Mouse (Mus musculus) stomach, postnatal 0 days (tissue): ENCODE measurements at regions not wholly inside any gene's neighbourhood (a gene's known extent, or its start where the extent isn't known, plus 50 kb on each side); places are given as distances from the start of the nearest gene placed in this dataset.

ENCODE experiments used
- ATAC-seq: fragments of 200-750 bp; cut with Nextera tagmentation; 2 replicates; pipeline ENCODE4 v1.8.0; 2017; ENCODE audit not compliant: low FRiP score, low TSS enrichment
- DNase-seq: peaks from one replicate; pipeline ENCODE4 v3.0.0-alpha.2; 2016; ENCODE audit warnings: low spot score
- H3K27ac ChIP-seq: fragments of 300-500 bp; sonication (generic); replicated peaks from 2 replicates; pipeline ENCODE4 v1.5.1; 2014; ENCODE audit warnings: mild to moderate bottlenecking, control low read depth
- H3K27me3 ChIP-seq: fragments of 300-500 bp; sonication (generic); 2 replicates; pipeline ENCODE4 v1.6.1; 2014; ENCODE audit warnings: low read length; ENCODE audit not compliant: control insufficient read depth, insufficient read depth
- H3K36me3 ChIP-seq: fragments of 300-500 bp; sonication (generic); 2 replicates; pipeline ENCODE4 v1.6.1; 2014; ENCODE audit warnings: low read length, mixed read lengths; ENCODE audit not compliant: control insufficient read depth, insufficient read depth
- H3K4me1 ChIP-seq: fragments of 300-500 bp; sonication (generic); replicated peaks from 2 replicates; pipeline ENCODE4 v1.6.1; 2014; ENCODE audit warnings: antibody characterized with exemption; ENCODE audit not compliant: control insufficient read depth, insufficient read depth
- H3K4me2 ChIP-seq: fragments of 300-500 bp; sonication (generic); replicated peaks from 2 replicates; pipeline ENCODE4 v1.6.1; 2014; ENCODE audit warnings: low read depth, mild to moderate bottlenecking, control low read depth, moderate library complexity
- H3K4me3 ChIP-seq: fragments of 300-500 bp; sonication (generic); 2 replicates; pipeline ENCODE4 v1.5.1; 2014; ENCODE audit warnings: low read depth, low read length, control low read depth
- H3K9ac ChIP-seq: fragments of 300-500 bp; sonication (generic); 2 replicates; pipeline ENCODE4 v1.6.1; 2014; ENCODE audit warnings: mild to moderate bottlenecking, low read length, control low read depth, mixed read lengths
- H3K9me3 ChIP-seq: fragments of 300-500 bp; sonication (generic); 2 replicates; pipeline ENCODE4 v1.6.1; 2016; ENCODE audit warnings: low read length; ENCODE audit not compliant: control insufficient read depth
- CTCF ChIP-seq: IDR thresholded peaks from 2 replicates; pipeline ENCODE4 v1.5.1; 2016; ENCODE audit warnings: antibody characterized with exemption, low read depth, mild to moderate bottlenecking, moderate library complexity
- EP300 ChIP-seq: optimal IDR thresholded peaks from 2 replicates; pipeline ENCODE3; 2016; ENCODE audit warnings: antibody characterized with exemption
- WGBS: fragments of 180-500 bp; shearing (Covaris S2); extraction: QIAGEN DNeasy Blood & Tissue Kit; methylation state at CpG from one replicate; pipeline ENCODE4 v1.1.7; 2014; 5-methylcytosine and 5-hydroxymethylcytosine counted together

DNA sequence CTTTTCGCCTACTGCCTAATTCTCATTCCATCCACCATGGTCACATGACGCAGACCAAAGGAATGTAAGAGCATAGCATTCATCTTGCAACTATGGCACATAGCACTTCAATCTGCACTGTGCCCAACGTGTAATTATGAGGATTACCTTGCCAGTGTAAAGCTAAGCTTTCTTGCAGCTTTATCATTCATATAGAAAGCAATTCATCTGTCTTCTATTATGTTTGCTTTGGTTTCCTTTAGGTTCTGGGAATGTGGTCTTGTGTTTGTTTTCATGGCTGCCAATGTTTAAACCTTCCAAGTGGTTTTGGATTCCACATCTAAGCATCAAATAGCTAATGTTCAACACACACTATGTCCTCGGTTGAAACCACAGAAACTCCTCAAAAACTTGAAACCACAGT lies 307.2 kb downstream of the Olfr1505 start:
- Histone ChIP-seq H3K9me3 (no peaks in the 10 kb centered on the region), H3K4me1 (no peaks in the 10 kb centered on the region), H3K9ac (no peak overlapping the region), H3K27ac (no peak overlapping the region), H3K27me3 (no peaks in the 10 kb centered on the region), H3K36me3 (no peaks in the 10 kb centered on the region), H3K4me2 (no peak overlapping the region), H3K4me3 (no peak overlapping the region)
- no peak for DNase-seq
- ATAC-seq: no peak
- 45% methylated on average over 4 of the region's 4 CpGs for WGBS
- TF ChIP-seq CTCF: no peak
- TF ChIP-seq EP300: no peak

DNA sequence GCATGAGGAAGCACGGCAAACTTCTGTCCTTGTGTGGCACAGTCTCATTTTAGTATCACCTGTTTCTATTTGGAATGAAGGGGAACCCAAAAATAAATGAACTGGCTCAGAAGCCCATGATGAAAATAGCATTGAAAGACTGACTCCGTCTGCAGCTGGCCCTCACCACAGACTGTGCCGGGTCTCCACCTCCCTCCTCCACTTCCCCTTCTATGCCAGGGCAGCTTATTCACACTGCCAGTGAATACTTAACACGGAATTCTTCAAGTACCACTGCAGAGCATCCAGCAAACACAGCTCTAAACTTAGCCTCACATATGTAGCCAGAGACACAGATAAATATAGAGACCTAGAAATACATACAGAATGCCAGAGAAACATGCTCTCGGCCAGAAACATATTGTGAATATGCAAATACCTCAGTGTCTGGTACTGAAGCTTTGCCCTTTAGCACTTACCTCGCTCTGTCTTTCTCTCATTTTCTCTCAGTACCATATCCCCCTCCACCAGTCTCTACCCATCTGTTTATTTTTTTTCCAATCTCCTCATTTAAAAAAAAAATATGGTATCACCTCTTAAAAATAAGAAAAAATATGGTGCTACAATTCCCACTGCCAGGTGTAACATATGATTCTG lies 311.8 kb downstream of the Olfr1505 start:
- WGBS: 67% methylated on average over 6 of the region's 6 CpGs
- no peak overlapping the region for H3K27ac ChIP-seq
- no peak overlapping the region for H3K9ac ChIP-seq
- DNase-seq (no peak), ATAC-seq (no peak)
- no peaks in the 10 kb centered on the region for H3K27me3 ChIP-seq
- H3K36me3 ChIP-seq: no peaks in the 10 kb centered on the region
- no peak overlapping the region for H3K4me2 ChIP-seq
- TF ChIP-seq EP300: no peak
- TF ChIP-seq CTCF: no peak
- H3K4me3 ChIP-seq: no peak overlapping the region
- H3K4me1 ChIP-seq: no peaks in the 10 kb centered on the region
- H3K9me3 ChIP-seq: no peaks in the 10 kb centered on the region

DNA sequence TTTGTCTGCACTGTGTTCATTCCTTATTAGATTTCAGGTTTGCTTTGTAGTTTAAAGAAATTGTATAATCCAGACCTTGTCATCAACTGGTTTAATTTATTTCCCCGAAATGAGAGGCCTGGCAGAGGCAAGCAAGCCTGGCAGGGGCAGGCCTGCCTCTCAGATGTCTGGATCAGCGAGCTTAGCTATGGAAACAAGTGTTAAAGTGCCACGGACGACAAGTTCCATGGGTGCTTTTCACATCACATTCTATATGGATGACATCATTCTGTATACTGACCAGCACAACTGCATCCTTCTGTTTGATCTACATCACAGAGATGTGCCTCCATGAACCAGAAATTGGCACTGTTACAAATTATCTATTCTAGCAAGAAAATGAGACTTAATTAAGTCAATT lies 312.5 kb downstream of the Olfr1505 start:
- no peaks in the 10 kb centered on the region for H3K36me3 ChIP-seq
- ATAC-seq (no peak), DNase-seq (no peak)
- no peaks in the 10 kb centered on the region for H3K9me3 ChIP-seq
- H3K27me3 ChIP-seq: no peaks in the 10 kb centered on the region
- H3K27ac ChIP-seq: no peak overlapping the region
- no peak overlapping the region for H3K4me3 ChIP-seq
- 40% methylated on average over 4 of the region's 4 CpGs for WGBS
- H3K4me1 ChIP-seq: no peaks in the 10 kb centered on the region
- no peak for TF ChIP-seq CTCF
- no peak for TF ChIP-seq EP300
- no peak overlapping the region for H3K4me2 ChIP-seq
- no peak overlapping the region for H3K9ac ChIP-seq

DNA sequence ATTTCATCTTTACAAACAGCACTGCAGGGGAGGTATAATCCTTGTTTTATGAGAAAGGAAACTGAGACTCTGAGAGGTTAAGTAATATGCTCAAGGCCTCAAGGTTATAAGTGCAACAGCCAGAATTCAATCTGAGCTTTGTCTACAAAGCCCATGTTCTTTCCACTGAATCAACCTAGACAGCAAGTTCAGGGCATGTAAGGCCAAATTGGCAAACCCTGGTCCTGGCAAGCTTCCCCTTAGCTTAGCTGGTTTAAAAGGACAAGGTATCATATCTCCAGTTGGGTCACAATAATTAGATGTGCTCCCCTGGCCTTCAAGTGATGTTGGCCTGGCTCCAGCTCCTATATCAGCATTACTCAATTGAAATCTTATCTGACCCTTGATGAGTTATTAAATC lies 313.2 kb downstream of the Olfr1505 start:
- Histone ChIP-seq H3K9me3 (no peaks in the 10 kb centered on the region), H3K4me1 (no peaks in the 10 kb centered on the region), H3K27me3 (no peaks in the 10 kb centered on the region), H3K4me3 (no peak overlapping the region), H3K27ac (no peak overlapping the region), H3K36me3 (no peaks in the 10 kb centered on the region), H3K9ac (no peak overlapping the region), H3K4me2 (no peak overlapping the region)
- no peak for TF ChIP-seq CTCF
- TF ChIP-seq EP300: no peak
- DNase-seq (no peak), ATAC-seq (no peak)

DNA sequence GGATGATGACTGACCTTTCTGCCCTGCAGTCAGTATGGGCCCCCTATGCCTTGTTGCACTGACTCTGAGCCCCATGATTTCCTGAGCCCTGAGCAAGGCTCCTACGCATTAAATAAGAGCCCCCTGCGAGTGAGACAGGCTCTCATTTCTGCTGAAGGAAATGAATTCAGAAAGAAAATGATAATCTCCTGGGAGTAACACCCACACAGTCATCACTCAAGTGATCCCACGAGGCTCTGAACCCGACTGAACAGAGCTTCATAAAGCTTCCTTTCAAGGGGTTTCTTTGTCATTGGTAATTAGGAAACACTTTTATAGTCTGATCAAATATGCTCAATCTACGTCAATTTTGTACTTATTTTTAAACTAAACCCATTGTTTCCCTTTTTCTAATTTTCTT lies 330.2 kb downstream of the Olfr1505 start:
- H3K9ac ChIP-seq: no peak overlapping the region
- no peak overlapping the region for H3K4me3 ChIP-seq
- no peaks in the 10 kb centered on the region for H3K4me1 ChIP-seq
- H3K27ac ChIP-seq: no peak overlapping the region
- TF ChIP-seq EP300 (no peak), CTCF (no peak)
- no peak for ATAC-seq
- no peaks in the 10 kb centered on the region for H3K27me3 ChIP-seq
- H3K36me3 ChIP-seq: no peaks in the 10 kb centered on the region
- WGBS: 67% methylated on average over 5 of the region's 5 CpGs
- H3K4me2 ChIP-seq: no peak overlapping the region
- H3K9me3 ChIP-seq: no peaks in the 10 kb centered on the region
- DNase-seq: no peak

DNA sequence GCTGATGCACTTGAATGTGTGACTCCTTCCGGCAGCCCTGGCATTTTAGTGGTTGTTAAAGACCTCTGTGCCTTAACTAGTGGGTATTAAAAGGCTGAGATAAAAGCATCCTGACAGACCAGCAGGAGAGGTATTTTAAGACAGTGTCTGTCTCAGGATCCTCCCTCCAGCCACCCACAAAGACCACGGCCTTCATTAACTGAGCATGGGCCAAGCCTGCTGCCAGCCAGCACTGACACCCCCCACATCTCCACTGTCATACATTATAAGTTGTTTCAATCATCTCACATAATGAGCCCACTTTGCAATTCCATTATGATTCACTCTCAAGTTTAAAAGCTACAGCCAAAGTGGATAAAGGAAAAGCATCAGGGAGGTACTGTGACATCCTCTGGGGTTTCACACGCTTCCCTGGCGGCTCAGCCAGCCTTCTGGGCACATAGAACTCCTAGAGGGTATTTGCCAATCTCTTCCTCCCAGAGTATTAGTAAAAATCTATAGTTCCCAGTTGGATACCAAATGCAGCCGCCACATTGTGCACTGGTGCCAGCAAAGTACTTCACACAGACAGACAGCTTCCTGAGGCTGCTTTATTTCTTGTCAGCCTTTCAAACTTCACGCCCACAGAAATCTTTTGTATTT lies 333.8 kb downstream of the Olfr1505 start:
- no peaks in the 10 kb centered on the region for H3K4me1 ChIP-seq
- no peak overlapping the region for H3K27ac ChIP-seq
- no peaks in the 10 kb centered on the region for H3K36me3 ChIP-seq
- DNase-seq (no peak), ATAC-seq (no peak)
- no peaks in the 10 kb centered on the region for H3K27me3 ChIP-seq
- no peak overlapping the region for H3K9ac ChIP-seq
- H3K4me2 ChIP-seq: no peak overlapping the region
- no peaks in the 10 kb centered on the region for H3K9me3 ChIP-seq
- 84% methylated on average over 6 of the region's 6 CpGs for WGBS
- TF ChIP-seq CTCF (no peak), EP300 (no peak)
- no peak overlapping the region for H3K4me3 ChIP-seq
